Mouse (Mus musculus) forebrain, embryonic 10.5 days (tissue): Measurements from ENCODE around the gene Pnpla2. TPM values are rescaled to one million over a fixed set of nuclear protein-coding genes. Genes with fewer than 3 reads are reported as not detected.

Experiments used
- DNase-seq: peaks from one replicate; pipeline ENCODE4 v3.0.0-alpha.2; 2017; ENCODE audit warnings: low spot score; ENCODE audit errors: extremely low spot score
- H3K27ac ChIP-seq: fragments of 300-500 bp; sonication (generic); 2 replicates; pipeline ENCODE4 v1.5.1; 2016; ENCODE audit warnings: mild to moderate bottlenecking
- H3K27me3 ChIP-seq: fragments of 300-500 bp; sonication (generic); 2 replicates; pipeline ENCODE4 v1.6.1; 2016; ENCODE audit warnings: mild to moderate bottlenecking; ENCODE audit not compliant: poor library complexity, severe bottlenecking
- H3K36me3 ChIP-seq: fragments of 300-500 bp; sonication (generic); replicated peaks from 2 replicates; pipeline ENCODE4 v1.6.1; 2016; ENCODE audit warnings: mild to moderate bottlenecking, moderate library complexity
- H3K4me1 ChIP-seq: fragments of 300-500 bp; sonication (generic); 2 replicates; pipeline ENCODE4 v1.6.1; 2016
- H3K4me3 ChIP-seq: fragments of 300-500 bp; sonication (generic); 2 replicates; pipeline ENCODE4 v1.5.1; 2016; ENCODE audit warnings: mild to moderate bottlenecking, moderate library complexity
- H3K9me3 ChIP-seq: fragments of 300-500 bp; sonication (generic); 2 replicates; pipeline ENCODE4 v1.6.1; 2016; ENCODE audit warnings: mild to moderate bottlenecking, moderate library complexity
- WGBS: fragments of 180-500 bp; shearing (Covaris S2); methylation state at CpG from one replicate; pipeline ENCODE4 v1.1.7; 2016; 5-methylcytosine and 5-hydroxymethylcytosine counted together
- polyA plus RNA-seq: library from polyadenylated mRNA; unstranded; fragments of >200 nt; fragmentation: Nextera tagmentation; extraction: Ambion mirVana; gene quantifications from 2 replicates; pipeline ENCODE4 v1.2.1, GENCODE M21; 2016

The Pnpla2 gene
- polyA plus RNA-seq, 1 experiment from 2014 or later, result 18.2 TPM

GRCm38 (mm10) chr7:141459301-141459711, 4.3 kb downstream of the Pnpla2 start:
- Histone ChIP-seq H3K9me3 (no peaks in the 10 kb centered on the region), H3K4me1 (peaks cover 65% of the 10 kb centered on the region), H3K27ac (no peak overlapping the region), H3K27me3 (peaks cover 74% of the 10 kb centered on the region), H3K36me3 (peaks cover 12% of the 10 kb centered on the region), H3K4me3 (no peak overlapping the region)
- 92% methylated on average over 17 of the region's 17 CpGs for WGBS
- DNase-seq, result no peak

GRCm38 (mm10) chr7:141460001-141460390, 5.0 kb downstream of the Pnpla2 start:
- peaks cover 81% of the 10 kb centered on the region for H3K27me3 ChIP-seq

DNA sequence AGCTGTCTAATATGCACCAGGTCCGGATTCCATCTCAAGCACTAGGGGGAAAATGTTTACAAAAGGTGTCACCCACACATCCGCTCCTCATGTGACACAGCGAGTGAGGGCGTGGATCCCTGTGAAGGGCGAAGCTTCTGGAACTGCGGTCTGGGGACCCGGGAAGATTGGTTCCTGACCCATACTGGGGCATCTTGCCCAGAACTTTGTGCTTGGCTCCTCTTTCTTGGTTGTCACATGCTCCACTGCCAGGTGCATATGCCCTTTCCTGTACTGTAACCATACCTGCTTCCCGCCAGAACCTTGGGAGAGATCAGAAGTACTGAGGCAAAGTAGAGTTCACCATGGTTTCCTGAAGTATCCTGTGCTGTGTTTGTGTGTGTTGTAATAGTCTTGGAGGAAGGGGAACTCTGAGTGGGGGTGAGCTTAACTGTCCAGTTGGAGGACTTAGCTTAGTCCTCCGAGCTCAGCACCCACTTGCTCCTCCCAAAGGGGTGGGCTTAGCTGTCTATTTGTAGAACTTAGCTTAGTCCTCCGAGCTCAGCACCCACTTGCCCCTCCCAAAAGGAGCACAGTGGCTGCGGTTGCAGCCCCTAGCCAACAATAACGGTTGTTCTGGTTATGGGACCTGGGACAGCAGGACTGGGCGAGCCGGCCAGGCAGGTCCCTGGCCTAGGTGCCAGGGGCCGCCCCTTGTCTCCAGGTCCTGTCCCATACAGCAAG, 5.6 kb downstream of the Pnpla2 start, which contains the start of gene Cracr2b:
Gene Cracr2b (plus strand): TSS at position 704 of the 723 bp plus-strand sequence.
- 70% methylated on average over 15 of the region's 15 CpGs for WGBS
- H3K36me3 ChIP-seq, result peaks cover 12% of the 10 kb centered on the region
- peaks cover 65% of the 10 kb centered on the region for H3K4me1 ChIP-seq
- H3K4me3 ChIP-seq, result peak within 1 kb of the TSS; percentile 55
- H3K9me3 ChIP-seq, result no peaks in the 10 kb centered on the region
- H3K27ac ChIP-seq, result peak within 1 kb of the TSS; percentile 68; the same call in 1 of the 2 replicates
- H3K27me3 ChIP-seq, result peaks cover 87% of the 10 kb centered on the region
- DNase-seq, result no peak

More at GRCm38 (mm10) chr7:141460001-141460390, 5.0 kb downstream of the Pnpla2 start:
- Histone ChIP-seq H3K27ac (no peak overlapping the region), H3K36me3 (peaks cover 12% of the 10 kb centered on the region), H3K4me3 (no peak overlapping the region), H3K4me1 (peaks cover 65% of the 10 kb centered on the region), H3K9me3 (no peaks in the 10 kb centered on the region)
- DNase-seq, result no peak
- WGBS, result 81% methylated on average over 5 of the region's 5 CpGs

- DNase-seq, result no peak
- Histone ChIP-seq H3K4me3 (peak overlapping the region; percentile 55), H3K9me3 (no peaks in the 10 kb centered on the region), H3K27ac (peak overlapping the region; percentile 68; the same call in 1 of the 2 replicates), H3K36me3 (peaks cover 12% of the 10 kb centered on the region), H3K27me3 (peaks cover 92% of the 10 kb centered on the region), H3K4me1 (peaks cover 62% of the 10 kb centered on the region)
- 2% methylated on average over 59 of the region's 59 CpGs for WGBS
These were observed 6.7 kb downstream of the Pnpla2 start for GRCm38 (mm10) chr7:141461521-141462332.

GRCm38 (mm10) chr7:141462333-141462821, 7.4 kb downstream of the Pnpla2 start:
- no peak for DNase-seq
- H3K9me3 ChIP-seq, result no peaks in the 10 kb centered on the region
- H3K4me1 ChIP-seq, result peaks cover 66% of the 10 kb centered on the region
- H3K4me3 ChIP-seq, result peak overlapping the region; percentile 55
- H3K27me3 ChIP-seq, result peaks cover 90% of the 10 kb centered on the region
- H3K27ac ChIP-seq, result peak overlapping the region; percentile 68; the same call in 1 of the 2 replicates
- WGBS, result 15% methylated on average over 5 of the region's 5 CpGs
- H3K36me3 ChIP-seq, result peaks cover 12% of the 10 kb centered on the region

DNA sequence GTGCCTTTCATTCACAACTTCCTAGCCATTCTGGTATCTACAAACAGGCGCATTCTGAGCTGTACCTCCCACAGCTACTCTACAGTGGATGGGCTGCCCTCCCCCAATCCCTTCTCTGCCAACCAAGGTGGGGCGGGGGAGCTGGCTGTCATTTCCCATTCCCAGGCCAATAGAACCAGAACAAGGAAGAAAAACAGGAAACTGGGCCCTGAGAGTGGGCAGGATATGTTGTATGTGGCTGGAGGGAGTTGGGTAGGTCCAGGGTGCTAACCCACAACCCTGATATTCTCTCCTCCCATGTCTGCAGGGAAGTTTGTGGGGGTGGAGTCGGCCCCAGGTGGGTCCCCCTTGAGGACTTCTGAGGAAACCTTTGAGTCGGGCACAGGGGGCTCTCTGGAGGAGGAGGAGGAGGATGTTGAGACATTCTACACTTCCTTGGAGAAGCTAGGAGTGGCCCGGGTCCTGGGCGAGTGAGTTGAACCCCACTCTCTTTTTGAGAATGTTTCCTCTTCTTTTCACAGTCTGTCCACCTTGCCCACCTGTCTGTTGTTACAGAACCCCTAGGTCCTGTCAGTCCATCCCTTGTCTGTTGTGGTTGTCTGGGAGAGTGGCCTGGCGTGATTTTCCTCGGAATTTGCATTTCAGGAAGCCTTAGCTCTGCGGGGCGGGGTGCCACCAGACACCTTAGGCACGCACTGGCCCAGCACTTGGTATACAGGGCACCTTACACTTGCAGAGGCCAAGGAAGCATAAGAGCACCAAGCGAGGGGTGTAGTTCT, 9.0 kb downstream of the Pnpla2 start:
- peak overlapping the region; percentile 37; the same call in 1 of the 2 replicates for H3K4me3 ChIP-seq
- peaks cover 82% of the 10 kb centered on the region for H3K4me1 ChIP-seq
- H3K27me3 ChIP-seq, result peaks cover 82% of the 10 kb centered on the region
- 18% methylated on average over 12 of the region's 12 CpGs for WGBS
- H3K9me3 ChIP-seq, result no peaks in the 10 kb centered on the region
- DNase-seq, result no peak
- no peak overlapping the region for H3K27ac ChIP-seq
- H3K36me3 ChIP-seq, result peaks cover 11% of the 10 kb centered on the region

GRCm38 (mm10) chr7:141464603-141465201, 9.7 kb downstream of the Pnpla2 start:
- Histone ChIP-seq H3K9me3 (no peaks in the 10 kb centered on the region), H3K27ac (peak overlapping the region; percentile 8; the same call in 1 of the 2 replicates), H3K27me3 (peaks cover 75% of the 10 kb centered on the region), H3K4me1 (peaks cover 86% of the 10 kb centered on the region), H3K36me3 (peaks cover 11% of the 10 kb centered on the region), H3K4me3 (peak overlapping the region; percentile 37)
- DNase-seq, result no peak
- 2% methylated on average over 38 of the region's 38 CpGs for WGBS

GRCm38 (mm10) chr7:141465388-141466044, 10.5 kb downstream of the Pnpla2 start:
- DNase-seq, result no peak
- peaks cover 94% of the 10 kb centered on the region for H3K4me1 ChIP-seq
- WGBS, result 32% methylated on average over 10 of the region's 10 CpGs
- no peaks in the 10 kb centered on the region for H3K9me3 ChIP-seq
- H3K27me3 ChIP-seq, result peaks cover 67% of the 10 kb centered on the region
- no peak overlapping the region for H3K27ac ChIP-seq
- peaks cover 18% of the 10 kb centered on the region for H3K36me3 ChIP-seq
- peak overlapping the region; percentile 37 for H3K4me3 ChIP-seq

GRCm38 (mm10) chr7:141466045-141466394, 11.0 kb downstream of the Pnpla2 start:
- Histone ChIP-seq H3K4me3 (peak overlapping the region; percentile 37), H3K27me3 (peaks cover 62% of the 10 kb centered on the region), H3K9me3 (no peaks in the 10 kb centered on the region), H3K4me1 (peaks cover 90% of the 10 kb centered on the region), H3K27ac (no peak overlapping the region), H3K36me3 (peaks cover 23% of the 10 kb centered on the region)
- 72% methylated on average over 7 of the region's 7 CpGs for WGBS
- no peak for DNase-seq

- Histone ChIP-seq H3K27ac (peak overlapping the region; percentile 91), H3K36me3 (peaks cover 29% of the 10 kb centered on the region), H3K9me3 (no peaks in the 10 kb centered on the region), H3K4me3 (peak overlapping the region; percentile 77), H3K4me1 (peaks cover 83% of the 10 kb centered on the region), H3K27me3 (peaks cover 55% of the 10 kb centered on the region)
- WGBS, result 60% methylated on average over 10 of the region's 10 CpGs
- DNase-seq, result no peak
These were observed 11.7 kb downstream of the Pnpla2 start for GRCm38 (mm10) chr7:141466607-141467148.

DNA sequence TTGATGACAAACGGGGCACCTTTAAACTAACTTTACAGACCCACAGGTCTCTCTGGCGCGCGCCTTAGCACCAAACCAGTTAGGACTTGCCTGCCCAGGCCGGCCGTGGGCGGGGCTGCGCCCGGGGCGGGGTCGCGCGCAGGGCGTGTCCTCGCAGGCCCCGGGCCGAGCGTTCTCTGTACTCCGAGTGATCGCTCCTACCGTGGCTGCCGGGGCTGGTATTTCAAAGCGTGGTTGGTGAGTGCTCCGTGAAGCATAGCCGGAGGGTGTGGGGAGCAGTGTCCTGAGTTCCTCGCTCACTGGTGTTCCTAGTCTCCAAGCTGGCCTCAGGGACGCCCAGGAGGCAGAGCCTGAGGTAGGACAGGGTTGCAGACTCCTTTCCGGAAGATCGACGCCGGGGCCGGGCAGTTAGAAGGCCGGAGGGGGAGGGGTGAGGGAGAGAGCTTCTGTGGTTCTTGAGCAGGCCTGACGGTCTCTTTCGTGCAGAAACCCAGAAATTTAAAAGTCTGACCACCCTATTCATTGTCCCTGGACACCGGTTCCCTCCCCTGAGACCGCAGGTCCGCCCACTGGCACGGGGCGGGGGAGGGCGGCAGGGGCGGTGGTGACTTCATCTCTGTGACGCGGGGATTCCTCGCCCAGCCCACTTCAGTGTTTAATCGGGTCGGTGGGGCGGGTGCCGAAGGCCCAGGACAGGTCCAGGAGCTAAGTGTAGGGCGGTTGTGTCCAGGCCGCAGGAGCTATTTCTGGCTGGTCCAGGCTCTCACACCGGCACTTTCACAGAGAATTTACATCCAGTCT, 12.4 kb downstream of the Pnpla2 start, which contains the start of gene Cd151:
Gene Cd151 (plus strand): TSS at position 163 of the 801 bp plus-strand sequence.
- WGBS, result under 1% methylated on average over 52 of the region's 52 CpGs
- peaks cover 76% of the 10 kb centered on the region for H3K4me1 ChIP-seq
- no peaks in the 10 kb centered on the region for H3K9me3 ChIP-seq
- H3K27ac ChIP-seq, result peak within 1 kb of the TSS; percentile 91
- peak; percentile 81 for DNase-seq
- peaks cover 36% of the 10 kb centered on the region for H3K36me3 ChIP-seq
- H3K4me3 ChIP-seq, result peak within 1 kb of the TSS; percentile 77
- peaks cover 48% of the 10 kb centered on the region for H3K27me3 ChIP-seq
